Mouse (Mus musculus) spleen, postnatal 4 days (tissue): ENCODE measurements around the gene Acaa1b.

Experiments used
- DNase-seq, 2 experiments: peaks; one replicate each; pipeline ENCODE4 v3.0.0; 2022; ENCODE audit warnings: low spot score in 2 of 2

Gene Acaa1b

DNA sequence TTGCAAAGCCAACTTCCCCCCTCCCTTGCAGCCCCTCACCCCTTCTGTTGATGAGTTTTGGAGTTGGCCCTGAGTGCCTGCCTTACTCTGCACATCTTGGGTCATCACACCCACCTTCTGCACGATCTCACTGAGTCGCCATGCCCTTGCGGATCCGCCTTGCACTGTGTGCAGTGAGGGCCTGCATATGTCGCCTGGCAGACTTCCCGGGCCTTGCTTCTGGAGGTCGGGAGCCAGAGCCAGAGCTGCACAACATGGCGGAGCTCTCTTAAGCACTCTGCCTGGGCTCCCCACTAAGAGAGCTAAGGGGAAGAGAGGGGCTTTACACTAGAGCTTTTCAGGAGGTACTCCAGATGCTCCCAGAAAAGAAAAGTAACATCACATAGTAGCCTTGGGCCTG is 12.2 kb downstream of the Acaa1b start:
- DNase-seq, result no peak

DNA sequence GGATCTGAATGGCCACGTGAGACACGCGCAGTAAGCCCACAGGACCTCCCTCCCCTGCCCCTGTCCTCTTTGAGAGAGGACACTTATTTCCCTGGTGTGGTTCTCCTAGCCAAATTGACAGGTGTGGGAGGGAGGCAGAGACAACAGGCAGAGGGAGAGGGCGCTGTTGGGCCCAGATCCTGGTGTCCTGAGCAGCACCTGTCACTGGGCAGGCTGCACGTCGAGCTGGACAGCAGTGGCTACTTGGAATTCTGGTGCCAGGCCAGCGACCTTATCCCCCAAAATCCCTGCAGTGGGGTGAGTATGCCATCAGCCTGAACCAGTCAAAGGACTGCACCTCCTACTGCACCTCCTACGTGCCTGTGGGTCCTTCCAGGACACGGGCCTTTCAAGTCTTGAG is 13.5 kb downstream of the Acaa1b start:
- DNase-seq, result no peak

DNA sequence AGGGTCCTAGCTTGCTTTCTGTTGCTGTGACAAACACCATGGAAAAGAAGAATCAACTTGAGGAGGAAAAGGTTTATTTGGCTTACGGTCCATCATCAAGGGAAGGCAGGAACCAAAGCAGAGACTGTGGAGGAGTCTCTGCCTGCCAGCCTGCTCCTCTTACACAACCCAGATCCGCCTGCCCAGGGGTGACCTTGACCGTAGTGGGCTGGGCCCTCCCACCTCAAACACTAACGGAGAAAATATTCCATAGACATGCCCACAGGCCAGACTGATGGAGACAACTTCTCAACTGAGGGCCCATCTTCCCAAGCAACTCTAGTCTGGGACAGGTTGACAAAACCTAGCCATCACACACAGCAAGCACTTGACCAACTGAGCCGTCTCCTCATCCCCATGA is 14.8 kb downstream of the Acaa1b start:
- no peak for DNase-seq

DNA sequence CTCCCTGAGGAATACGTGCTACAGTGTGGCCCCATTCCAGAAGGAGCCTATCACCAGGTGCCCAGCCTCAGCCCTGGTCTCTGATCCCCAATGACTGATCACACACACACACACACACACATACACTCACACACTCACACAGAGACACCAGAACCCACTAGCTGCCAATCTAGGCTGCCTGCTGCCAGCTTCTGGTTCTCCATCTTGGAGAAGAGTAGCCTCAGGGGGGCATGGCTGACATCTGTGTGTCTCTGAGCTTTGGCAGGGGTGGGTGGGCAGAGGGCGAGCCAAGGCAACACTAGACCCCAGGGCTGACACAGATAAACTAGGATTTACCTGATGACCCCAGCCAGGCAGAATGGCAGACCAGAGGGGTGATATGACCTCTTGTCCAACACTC is 18.1 kb downstream of the Acaa1b start:
- DNase-seq, result no peak

DNA sequence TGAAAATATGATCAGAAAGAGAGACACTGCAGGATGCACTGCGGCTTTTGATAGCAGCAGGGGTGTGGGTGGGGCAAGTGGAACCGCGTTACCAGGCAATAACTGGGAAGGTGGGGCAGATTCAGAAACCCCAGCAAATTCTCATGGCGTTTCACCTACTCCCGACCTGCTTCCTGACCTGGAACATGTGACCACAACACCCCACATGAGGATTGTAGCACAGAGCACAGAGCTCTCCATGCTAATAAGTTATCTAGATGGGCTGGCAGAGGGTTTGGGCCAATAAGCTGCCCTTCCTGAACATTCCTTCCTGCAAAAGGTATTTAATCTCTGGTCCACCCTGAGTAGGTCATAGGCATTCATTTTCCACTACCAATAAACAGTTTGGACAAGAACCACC is 26.2 kb downstream of the Acaa1b start:
- DNase-seq, result no peak

DNA sequence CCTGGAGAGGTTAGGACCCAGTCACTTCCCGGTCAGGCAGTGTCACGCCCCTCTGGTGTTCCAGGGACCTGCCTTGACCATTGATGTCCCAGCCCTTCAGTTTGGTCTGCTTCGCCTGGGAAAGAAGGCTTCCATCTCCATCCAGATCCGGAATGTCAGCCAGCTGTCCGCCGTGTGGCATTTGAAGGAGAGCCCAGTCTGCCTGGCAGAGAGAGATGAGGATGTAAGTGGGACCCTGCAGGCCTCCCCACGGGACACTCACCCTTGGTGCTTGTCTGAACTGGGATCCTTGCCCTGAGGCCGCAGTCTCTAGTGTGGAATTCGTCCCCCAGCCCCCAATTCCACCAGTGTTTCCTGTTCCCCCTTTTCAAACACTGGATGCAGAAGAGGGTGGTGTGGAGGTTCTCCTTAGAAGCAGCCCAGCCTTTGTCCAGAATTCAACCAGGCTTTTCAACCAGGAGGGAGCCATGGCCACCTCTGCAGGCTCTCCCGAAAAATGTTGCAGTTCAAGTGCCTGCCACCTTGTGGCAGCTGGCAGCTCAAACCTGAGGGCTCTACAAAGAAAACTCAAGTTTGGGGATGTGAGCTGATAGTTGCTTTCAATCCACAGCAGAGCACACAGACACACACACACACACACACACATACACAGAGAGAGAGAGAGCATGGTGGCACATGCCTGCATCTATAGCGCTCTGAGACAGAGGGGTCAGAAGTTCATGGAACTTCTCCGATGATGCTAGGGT is 28.3 kb downstream of the Acaa1b start:
- no peak for DNase-seq

DNA sequence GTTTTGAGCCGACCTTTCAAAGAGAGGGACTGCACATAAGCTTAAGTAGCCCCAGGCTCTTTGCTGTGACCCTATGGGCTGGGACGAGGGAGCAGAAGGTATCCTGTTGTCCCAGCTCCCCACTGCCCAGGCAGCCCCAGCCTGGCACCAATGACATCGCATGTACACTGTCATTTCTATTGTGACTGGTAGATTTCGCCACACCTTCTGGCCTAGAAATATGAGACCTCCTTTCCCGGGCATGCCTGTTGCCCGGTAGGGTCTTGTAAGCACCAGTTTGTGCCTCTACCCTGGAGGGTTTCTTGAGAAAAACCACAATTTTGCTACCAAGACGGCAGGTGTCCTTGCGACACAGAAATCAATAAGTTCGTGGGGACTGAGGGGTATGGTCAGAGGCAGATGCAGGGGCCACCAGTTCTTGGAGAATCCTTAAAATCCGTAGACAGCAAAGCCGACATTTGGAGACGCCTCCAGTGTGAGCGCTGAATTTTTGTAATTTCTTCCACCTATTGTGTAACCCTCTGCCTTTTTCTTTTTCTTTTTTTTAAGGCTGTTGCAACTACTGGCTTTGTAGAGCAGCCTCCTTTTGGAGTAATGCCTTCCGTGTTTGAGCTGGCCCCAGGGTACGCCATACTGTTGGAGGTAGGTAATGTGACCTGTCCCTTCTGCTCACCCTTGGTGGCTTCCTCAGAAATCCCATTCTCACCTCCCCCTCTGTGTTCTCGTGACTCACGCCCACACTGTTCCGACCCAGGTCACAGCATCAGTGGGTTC is 34.1 kb downstream of the Acaa1b start:
- DNase-seq, result no peak

DNA sequence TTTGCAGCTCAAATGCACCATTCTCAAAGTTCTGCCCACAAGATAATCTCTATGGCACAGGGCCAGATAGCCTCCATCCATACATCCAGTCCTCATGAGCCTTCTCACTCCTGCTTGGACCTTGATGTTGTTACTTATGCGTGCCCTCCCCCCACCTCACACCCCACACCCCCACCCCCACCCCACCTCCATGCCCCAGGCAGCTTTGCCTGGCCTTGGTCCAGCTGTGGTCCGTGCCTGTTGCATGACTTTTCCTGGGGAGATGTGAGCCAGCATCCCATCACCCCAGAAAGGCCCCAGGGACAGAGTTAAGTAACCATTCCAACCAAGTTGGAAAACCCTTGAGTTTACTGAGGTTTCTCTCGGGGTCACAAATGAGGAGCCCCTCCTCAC is 36.7 kb downstream of the Acaa1b start:
- DNase-seq, result no peak

DNA sequence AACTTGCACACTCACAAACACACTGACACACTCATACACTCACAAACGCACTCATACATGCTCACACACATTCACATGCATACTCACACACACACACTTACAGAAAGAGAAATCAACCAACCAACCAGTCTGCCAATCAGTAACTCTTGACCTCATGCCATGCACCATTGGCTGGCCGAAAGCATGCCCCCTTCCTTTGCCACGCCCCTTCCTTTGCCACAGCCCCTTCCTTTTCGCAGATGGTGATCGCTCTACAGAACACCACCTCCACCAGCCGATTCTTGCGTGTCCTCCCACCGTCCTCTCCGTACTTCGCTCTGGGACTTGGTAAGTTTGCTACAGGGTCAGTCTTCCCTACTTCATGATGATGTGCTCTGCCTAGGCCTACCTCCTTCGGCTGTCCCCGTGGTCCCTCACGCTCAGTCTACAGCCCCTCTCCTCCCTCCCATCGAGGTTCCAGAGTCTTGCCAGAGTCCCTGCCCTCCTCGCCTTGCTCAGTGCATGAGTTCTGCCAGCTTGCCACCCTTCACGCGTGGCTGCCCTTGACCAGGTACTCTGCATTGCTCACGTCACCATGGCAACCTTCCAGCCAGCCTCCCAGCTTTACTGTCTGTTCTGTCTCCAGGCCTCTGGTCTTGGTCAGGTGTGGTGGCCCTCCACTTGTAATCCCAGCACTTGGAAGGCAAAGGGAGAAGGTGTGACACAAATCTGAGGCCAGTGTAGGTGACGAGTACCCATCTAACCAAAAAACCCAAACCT is 37.3 kb downstream of the Acaa1b start:
- DNase-seq, result no peak

DNA sequence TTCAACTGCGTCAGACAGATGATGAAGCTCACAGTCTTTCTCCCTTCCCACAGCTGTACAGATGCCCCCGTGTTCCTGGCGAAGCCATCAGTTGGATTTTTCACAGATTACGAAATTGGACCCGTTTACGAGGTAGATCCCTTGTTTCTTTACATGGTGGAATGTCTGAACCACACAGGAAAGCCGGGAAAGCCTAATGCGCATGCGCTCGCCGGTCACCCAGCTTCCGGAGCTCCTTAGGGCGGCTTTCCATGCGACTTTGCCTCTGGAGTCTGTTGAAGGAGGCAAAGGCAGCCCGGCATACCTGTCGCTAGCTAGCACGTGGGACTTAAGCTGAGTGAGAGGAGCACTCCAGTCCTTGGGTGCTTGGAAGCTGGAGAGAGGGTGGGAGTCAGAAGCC is 42.0 kb downstream of the Acaa1b start:
- DNase-seq, result no peak

DNA sequence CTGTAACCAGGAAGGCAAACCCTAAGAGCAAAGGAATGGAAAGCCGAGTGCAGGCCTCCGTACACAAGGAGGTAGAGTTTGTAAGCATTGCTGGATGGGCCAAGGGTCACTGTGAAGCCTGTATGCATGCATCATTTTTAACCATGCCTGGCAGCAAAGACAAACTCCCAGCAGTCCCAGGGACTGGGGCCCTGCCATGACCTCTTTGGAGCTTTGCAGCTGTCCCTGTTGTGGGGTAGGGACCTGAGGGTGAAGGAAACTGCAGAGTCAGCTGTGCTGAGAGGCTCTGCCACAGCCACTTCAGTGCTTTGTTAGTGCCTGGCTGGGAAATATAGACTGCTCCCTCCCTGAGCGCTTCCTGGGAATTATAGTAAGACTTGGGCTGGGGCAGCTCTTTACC is 46.3 kb downstream of the Acaa1b start:
- DNase-seq, result no peak

DNA sequence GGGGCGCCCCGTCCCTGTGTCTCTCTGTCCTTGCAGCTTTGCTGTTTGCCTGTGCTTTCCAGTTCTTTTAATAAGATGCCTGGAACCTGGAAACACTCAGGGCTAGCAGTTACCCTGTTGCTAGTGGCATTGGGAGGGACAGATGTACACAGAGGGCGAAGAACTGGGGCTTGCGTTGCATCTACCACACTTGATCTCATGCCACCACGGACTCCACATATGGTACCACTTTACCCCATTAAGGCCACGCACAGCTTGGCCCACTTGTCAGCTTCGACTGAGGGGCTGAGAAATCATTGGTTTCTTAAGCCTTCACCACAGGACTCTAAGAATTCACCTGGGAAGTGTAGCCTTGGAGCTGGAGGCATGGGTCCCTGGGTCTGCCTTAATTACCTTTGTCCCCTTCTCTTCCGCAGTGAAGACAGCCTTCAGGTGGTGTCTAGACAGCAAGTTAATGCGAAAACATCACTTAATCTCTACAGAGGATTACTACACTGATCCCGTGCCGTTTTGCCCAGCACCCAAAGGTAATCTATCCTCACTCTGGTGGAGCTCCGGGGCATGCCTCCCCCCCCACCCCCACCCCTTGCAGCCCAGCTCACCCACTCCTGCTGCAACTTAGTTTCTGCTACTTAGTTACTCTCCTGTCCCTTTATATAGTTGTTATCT is 47.1 kb downstream of the Acaa1b start:
- no peak for DNase-seq

DNA sequence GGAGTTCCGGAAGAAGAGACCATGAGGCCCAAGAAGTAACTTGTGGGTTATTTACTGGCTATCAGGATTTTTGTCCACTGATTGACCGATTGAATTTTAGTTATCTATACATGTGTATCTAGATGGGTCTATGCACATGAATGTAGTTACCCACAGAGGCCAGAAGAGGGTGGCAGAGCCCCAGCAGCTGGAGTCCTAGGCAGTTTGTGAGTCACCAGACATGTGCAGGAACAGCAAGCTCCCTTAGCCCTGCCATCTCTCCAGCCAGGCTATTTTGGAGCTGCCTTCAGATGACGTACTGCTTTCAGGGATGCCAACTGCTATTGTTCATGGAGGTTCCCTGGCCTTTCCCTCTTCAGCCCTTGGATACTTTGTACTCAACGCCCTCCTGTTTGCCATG is 49.3 kb downstream of the Acaa1b start:
- no peak for DNase-seq

DNA sequence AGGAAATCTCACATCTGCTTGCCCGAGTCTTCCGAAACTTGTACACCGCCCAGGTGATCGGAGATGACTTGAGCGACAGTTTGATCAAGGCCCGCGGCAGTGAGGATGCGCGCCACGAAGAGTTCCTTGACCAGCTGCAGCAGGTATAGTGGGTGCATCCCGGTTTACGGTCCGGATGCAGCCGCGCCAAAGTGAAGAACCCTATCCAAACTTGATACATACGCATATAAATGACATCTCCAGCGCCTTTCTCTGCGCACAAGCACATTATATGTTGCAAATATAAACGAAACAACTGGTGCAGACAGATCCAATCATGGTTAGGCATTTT is 54.1 kb downstream of the Acaa1b start:
- no peak for DNase-seq

DNA sequence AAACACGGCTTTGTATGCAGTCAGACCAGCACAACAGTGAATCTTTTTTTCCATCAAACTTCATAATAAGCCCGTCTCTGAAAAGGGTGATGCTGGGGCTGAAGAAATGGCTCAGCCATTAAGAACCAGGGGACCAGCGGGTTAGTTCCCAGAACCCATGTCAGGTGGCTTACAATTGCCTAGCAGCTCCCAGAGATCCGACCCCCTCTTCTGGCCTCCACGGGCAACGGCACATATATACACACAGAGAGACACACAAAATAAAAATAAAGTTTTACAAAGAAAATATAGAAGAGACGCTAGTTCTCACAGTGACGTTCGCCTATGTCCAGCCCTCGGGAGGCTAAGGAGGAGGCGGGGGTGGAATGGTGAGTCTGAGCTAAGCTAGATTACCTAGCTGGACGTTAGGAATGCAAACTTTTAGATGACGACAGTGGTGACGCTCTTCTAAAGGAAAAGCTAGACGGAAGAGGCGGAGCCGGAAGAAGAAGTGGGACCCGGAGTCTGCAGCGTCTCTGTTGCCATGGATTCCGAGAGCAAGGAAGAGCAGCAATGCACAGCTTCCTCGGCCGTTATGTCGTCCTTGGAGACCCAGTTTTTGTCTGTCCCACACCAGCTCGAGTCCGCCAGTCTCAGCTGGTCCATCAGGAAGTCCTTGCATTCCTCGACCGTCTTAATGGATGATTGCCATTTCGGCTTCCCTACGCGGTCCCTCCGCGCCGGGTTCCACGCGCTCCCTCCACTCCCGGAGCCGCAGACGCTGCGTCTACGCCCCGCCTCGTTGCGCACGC is 54.7 kb downstream of the Acaa1b start, which contains the start of gene Dlec1:
Dlec1 (plus strand) TSS at position 487 of the 791 bp plus-strand sequence.
- peak in 1 of 2 experiments; percentile 25 for DNase-seq

DNA sequence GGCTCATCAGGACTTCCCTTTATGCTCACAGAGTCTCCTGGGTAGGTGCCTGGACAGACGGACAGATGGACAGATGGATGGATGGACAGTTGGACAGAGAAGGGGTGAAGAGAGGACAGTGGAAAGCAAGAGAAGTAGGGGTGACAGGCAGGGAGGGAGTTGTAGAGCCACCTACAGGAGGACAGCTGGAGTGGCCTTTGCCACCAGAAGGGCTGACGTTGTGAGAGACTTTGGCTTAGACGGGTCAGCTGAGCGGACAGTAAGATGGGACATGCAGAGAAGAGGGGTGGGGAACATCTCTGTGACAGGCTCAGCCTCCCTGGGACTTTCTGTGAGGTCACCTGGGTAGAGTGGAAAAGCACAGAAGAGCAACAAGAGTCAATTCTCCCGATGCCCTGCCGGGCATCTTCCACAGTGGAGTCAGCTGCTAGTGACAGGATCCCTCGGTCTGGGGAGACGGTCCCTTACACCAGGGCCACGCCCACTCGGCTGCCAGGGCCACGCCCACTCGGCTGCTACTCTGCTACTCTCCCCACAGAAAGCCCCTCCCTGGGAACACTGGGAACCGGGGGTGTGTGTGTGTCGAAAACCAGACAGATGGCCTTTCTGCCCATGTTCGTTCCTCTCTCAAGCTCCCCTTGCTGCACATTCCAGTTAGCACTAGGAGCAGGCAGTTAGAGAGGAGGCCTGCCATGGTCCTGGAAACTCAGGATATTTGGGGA is 56.6 kb downstream of the Acaa1b start:
- no peak for DNase-seq
